Mouse (Mus musculus) erythroblast, embryonic 14.5 days (primary cell): Measurements from ENCODE around the gene Myl4.

Source experiments
- GATA1 ChIP-seq: IDR thresholded peaks from 2 replicates; pipeline ENCODE4 v1.6.1; 2012; ENCODE audit warnings: low read length, inconsistent platforms, mixed read lengths
- TAL1 ChIP-seq: IDR thresholded peaks from 3 replicates; pipeline ENCODE4 v1.6.1; 2012; ENCODE audit warnings: low read length, inconsistent platforms, mixed read lengths

- TF ChIP-seq GATA1: no peak
- no peak for TF ChIP-seq TAL1
Measured at GRCm38 (mm10) chr11:104592066-104592835, 41.8 kb downstream of the Myl4 start.
